Mouse (Mus musculus) megakaryocyte, embryonic 14.5 days (primary cell): ENCODE measurements at regions not wholly inside any gene's neighbourhood (a gene's known extent, or its start where the extent isn't known, plus 50 kb on each side); places are given as distances from the start of the nearest gene placed in this dataset.

Experiments used
- FLI1 ChIP-seq: IDR thresholded peaks from 2 replicates; pipeline ENCODE4 v1.6.1; 2012; ENCODE audit warnings: low read length, inconsistent platforms, mixed read lengths
- GATA1 ChIP-seq: IDR thresholded peaks from 3 replicates; pipeline ENCODE4 v1.6.1; 2012; ENCODE audit warnings: mixed read lengths, low read length, inconsistent platforms, borderline replicate concordance

GRCm38 (mm10) chr9:52251455-52251854 lies 83.1 kb upstream of the Zc3h12c start:
- TF ChIP-seq GATA1 (no peak), FLI1 (no peak)
